Mouse (Mus musculus) testis, adult 2 months (tissue): ENCODE measurements around the gene Nrp1. TPM values are rescaled to one million over a fixed set of nuclear protein-coding genes. Genes with fewer than 3 reads are reported as not detected.

Source experiments
- H3K27ac ChIP-seq: fragments of 200-500 bp; 2 replicates; pipeline ENCODE4 v1.5.1; 2012; ENCODE audit warnings: low read depth, low read length; ENCODE audit not compliant: control insufficient read depth, insufficient read depth
- H3K27me3 ChIP-seq: fragments of 200-500 bp; 2 replicates; pipeline ENCODE4 v1.6.1; 2012; ENCODE audit warnings: mild to moderate bottlenecking, low read length, moderate library complexity; ENCODE audit not compliant: control insufficient read depth, insufficient read depth
- H3K36me3 ChIP-seq: fragments of 200-500 bp; 2 replicates; pipeline ENCODE4 v1.6.1; 2012; ENCODE audit warnings: mild to moderate bottlenecking, low read length; ENCODE audit not compliant: control insufficient read depth, insufficient read depth
- H3K4me1 ChIP-seq: fragments of 200-500 bp; 2 replicates; pipeline ENCODE4 v1.6.1; 2012; ENCODE audit warnings: low read length; ENCODE audit not compliant: control insufficient read depth, insufficient read depth
- H3K4me3 ChIP-seq: fragments of 200-500 bp; 2 replicates; pipeline ENCODE4 v1.5.1; 2012; ENCODE audit warnings: low read depth, mild to moderate bottlenecking, low read length, moderate library complexity, mixed read lengths; ENCODE audit not compliant: control insufficient read depth
- CTCF ChIP-seq: fragments of 200-500 bp; IDR thresholded peaks from 2 replicates; pipeline ENCODE4 v1.5.1; 2012; ENCODE audit warnings: low read depth, mild to moderate bottlenecking, inconsistent platforms, low read length, moderate library complexity; ENCODE audit not compliant: control insufficient read depth, insufficient read depth, insufficient replicate concordance
- POLR2A ChIP-seq: fragments of 200-500 bp; IDR thresholded peaks from 2 replicates; pipeline ENCODE4 v1.6.1; 2012; ENCODE audit warnings: low read depth, mild to moderate bottlenecking, inconsistent platforms, low read length, moderate library complexity; ENCODE audit not compliant: control insufficient read depth
- polyA plus RNA-seq: library from polyadenylated mRNA; depleted of rRNA; stranded (reverse); fragments of >200 nt; gene quantifications from 2 replicates; pipeline ENCODE4 v1.2.3, GENCODE M21; 2012

Nrp1 gene
- polyA plus RNA-seq, 1 experiment = 1.7 TPM

DNA sequence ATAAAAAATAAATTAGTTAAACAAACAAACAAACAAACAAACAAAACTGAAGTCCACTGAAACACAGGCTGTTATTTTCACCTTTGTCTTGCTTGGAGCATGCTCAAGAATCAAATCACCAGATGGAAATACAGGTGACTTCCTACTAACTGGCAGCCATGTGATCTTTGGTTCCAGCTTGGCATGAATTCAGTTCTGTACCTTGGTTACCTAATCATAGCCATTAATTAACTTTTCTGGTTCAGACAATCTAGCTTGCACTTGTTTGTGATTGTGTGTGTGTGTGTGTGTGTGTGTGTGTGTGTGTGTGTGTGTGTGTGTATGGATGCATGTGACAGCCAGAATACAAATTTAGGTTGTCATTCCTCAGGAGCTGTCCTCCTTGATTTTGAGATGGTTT, 8.0 kb upstream of the Nrp1 start:
- Histone ChIP-seq H3K4me3 (no peak overlapping the region), H3K36me3 (no peaks in the 10 kb centered on the region), H3K4me1 (no peaks in the 10 kb centered on the region), H3K27me3 (no peaks in the 10 kb centered on the region), H3K27ac (no peak overlapping the region)
- TF ChIP-seq CTCF = no peak
- TF ChIP-seq POLR2A = no peak

DNA sequence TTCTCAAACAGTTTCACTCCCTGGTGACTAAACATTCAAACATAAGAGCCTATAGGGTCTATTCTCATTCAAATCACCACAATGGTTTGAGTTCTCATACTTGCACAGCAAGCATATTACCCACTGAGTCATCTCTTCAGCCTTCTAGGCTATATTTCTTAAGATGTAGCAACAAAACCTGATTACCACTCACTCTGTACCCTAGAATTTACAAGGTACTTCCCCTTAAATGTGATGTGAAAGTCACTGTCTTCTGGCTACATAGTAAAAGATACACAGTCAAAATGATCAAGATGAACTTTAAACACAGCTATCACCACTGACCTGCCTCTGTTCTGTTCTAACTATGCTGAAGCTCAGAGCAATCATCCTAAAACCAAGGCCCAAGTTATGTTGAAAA, 7.2 kb upstream of the Nrp1 start:
- TF ChIP-seq POLR2A = no peak
- TF ChIP-seq CTCF = no peak
- no peak overlapping the region for H3K27ac ChIP-seq
- H3K4me1 ChIP-seq = no peaks in the 10 kb centered on the region
- no peak overlapping the region for H3K4me3 ChIP-seq
- no peaks in the 10 kb centered on the region for H3K36me3 ChIP-seq
- H3K27me3 ChIP-seq = no peaks in the 10 kb centered on the region

DNA sequence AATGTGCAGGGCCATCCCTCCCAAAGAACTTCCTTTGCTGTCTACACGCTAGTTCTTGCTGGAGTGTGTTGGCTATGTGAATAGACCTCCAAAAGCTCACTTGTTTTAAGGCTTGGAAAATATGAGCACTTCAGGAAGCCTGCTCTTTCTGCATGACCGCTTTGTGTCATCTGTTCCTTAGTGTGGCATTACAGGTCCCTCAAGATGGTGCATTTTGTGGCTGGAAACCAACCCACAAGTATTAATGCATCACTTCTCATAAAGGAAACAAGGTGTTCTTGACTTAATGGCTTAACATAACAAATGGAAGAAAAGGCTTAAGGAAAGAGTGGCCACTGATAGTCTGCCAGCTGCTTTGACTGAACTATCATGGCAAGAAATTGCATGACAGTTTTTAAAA, 5.6 kb upstream of the Nrp1 start:
- TF ChIP-seq POLR2A = no peak
- H3K4me3 ChIP-seq = no peak overlapping the region
- no peaks in the 10 kb centered on the region for H3K36me3 ChIP-seq
- H3K4me1 ChIP-seq = peaks cover 2% of the 10 kb centered on the region; the same call in 1 of the 2 replicates
- no peaks in the 10 kb centered on the region for H3K27me3 ChIP-seq
- no peak overlapping the region for H3K27ac ChIP-seq

DNA sequence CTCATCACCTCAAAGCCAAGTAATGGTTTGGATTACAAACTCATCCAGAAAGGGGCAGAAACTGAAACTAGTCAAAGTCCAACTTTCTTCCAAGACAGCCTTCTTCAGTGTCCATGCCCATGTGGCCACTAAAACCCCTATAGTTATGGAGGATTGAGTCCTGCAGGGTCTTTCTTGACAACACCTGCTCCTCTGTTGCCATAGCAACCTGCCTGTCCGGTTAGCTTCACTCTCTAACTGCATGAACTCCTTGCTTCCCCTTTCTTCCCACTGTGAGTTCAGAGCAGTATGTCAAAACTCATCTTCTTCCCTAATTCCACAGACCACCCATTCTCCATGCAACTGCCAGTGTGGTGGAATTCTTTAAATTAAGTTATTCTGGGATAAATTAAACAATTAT, 4.4 kb upstream of the Nrp1 start:
- H3K27me3 ChIP-seq = no peaks in the 10 kb centered on the region
- peaks cover 2% of the 10 kb centered on the region for H3K4me1 ChIP-seq
- H3K36me3 ChIP-seq = no peaks in the 10 kb centered on the region
- no peak overlapping the region for H3K4me3 ChIP-seq
- TF ChIP-seq CTCF (no peak), POLR2A (no peak)
- no peak overlapping the region for H3K27ac ChIP-seq

DNA sequence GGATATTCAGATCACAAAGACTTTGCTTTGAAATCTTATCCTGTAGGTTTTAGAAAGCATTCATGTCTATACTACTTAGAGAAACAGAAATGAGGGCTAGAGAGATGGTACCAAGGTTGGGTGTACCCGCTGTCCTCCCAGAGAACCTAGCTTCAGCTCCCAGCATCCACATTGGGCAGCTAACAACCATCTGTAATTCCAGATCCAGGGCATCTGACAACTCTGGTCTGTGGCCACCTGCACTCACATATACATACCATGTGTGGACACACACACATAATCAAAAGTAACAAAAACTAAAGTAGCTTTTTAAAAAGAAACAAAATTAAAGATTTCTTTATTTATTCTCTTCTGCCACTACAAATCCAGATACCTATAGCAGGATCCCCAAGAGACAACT, 3.3 kb upstream of the Nrp1 start:
- peaks cover 4% of the 10 kb centered on the region for H3K4me1 ChIP-seq
- no peak overlapping the region for H3K27ac ChIP-seq
- TF ChIP-seq POLR2A = no peak
- TF ChIP-seq CTCF = no peak
- H3K36me3 ChIP-seq = no peaks in the 10 kb centered on the region
- no peaks in the 10 kb centered on the region for H3K27me3 ChIP-seq
- H3K4me3 ChIP-seq = no peak overlapping the region

DNA sequence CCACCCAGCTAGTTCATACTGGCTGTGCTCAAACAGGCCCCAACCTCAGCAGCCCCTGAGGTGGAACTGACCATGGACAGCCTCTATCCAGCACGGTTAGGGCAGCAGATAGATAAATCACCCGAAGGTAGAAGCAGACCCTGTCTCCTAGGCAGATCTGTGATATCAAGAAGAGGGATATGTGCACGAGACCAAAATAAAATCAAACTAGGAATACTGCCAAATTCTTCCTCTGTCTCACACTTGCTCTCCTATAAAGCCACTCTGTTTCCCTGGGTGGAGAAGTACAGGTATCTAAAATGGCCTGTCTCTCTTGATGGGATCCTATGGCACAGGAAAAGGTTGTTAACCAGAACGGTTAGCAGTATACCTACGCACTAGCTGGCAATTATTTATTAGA, 2.2 kb upstream of the Nrp1 start:
- TF ChIP-seq CTCF = no peak
- no peaks in the 10 kb centered on the region for H3K36me3 ChIP-seq
- H3K4me3 ChIP-seq = no peak overlapping the region
- H3K4me1 ChIP-seq = peaks cover 4% of the 10 kb centered on the region
- H3K27ac ChIP-seq = no peak overlapping the region
- H3K27me3 ChIP-seq = no peaks in the 10 kb centered on the region

DNA sequence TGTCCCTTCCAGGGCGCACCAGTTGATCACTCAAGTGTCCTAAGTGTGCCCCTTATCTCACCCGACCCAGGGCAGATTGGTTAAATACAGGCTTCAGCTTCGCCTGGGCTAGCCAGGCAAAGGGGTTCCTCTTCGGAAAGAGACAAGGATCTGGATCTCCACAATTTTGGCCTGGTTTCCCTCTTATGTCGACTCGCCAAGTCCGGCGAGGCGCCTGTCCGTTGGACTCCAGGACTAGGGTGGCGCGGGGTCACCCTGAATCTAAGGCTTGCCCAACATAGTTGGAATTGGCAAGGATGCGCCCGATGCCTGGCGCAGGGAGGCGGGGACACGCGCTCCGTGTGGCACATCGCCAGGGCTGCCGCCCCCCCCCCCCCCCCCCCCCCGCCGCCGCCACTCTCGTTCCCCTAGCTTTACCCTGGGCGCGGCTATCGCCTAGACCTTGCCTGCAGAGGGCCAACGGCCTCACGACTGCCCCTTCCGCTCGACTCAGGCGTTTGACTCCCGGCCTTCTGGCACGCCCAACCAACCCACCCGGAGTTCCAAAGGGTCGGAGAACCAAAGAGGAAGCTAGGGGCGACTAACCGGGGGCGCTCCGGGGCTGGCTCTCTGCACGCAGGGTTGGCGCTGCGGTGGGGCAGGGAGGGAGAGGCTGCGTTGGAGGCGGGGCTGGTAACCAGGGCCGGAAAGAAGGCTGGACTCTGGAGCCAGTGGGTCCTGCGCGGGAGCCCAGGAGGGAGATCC, 1.4 kb upstream of the Nrp1 start:
- no peaks in the 10 kb centered on the region for H3K27me3 ChIP-seq
- TF ChIP-seq POLR2A = no peak
- no peak for TF ChIP-seq CTCF
- peak overlapping the region; percentile 61 for H3K4me3 ChIP-seq
- peak overlapping the region; percentile 44 for H3K27ac ChIP-seq
- peaks cover 4% of the 10 kb centered on the region for H3K4me1 ChIP-seq
- H3K36me3 ChIP-seq = no peaks in the 10 kb centered on the region
